Mouse (Mus musculus) regulatory T cell (primary cell): ENCODE measurements around the gene Gpr26.

Experiments used
- in situ Hi-C: fragments of 300-600 bp; cut with MboI, MseI; formaldehyde crosslinking; loops from one replicate; pipeline ENCODE4 v1.15.1; 2025; ENCODE audit warnings: high pct_unique_total_duplicates

Gpr26 gene

GRCm38 (mm10) chr7:131966023-131966915, at the start of gene Gpr26:
Gpr26 (plus strand) TSS chr7:131966460.
- in situ Hi-C loops, result no loop called here

DNA sequence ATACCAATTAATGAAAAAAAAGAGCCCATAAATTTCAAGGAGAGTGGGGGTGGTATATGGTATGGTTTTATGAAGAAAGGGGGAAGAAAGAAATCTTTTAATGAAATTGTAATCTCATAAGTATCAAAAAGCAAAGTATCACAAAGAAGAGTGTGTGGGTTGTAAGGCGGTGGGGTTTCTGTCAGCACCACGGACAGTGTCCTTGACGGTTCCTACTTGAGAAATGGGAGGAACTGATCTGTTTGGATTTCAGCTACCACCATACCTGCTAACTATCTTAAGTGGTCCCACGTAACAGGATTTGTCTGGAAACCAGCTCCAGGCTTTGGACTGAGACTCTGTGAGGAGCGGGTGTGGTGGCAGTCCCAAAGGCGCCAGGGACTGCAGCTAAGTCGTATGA, 48.9 kb upstream of the Gpr26 start:
- in situ Hi-C loops, result no loop called here

DNA sequence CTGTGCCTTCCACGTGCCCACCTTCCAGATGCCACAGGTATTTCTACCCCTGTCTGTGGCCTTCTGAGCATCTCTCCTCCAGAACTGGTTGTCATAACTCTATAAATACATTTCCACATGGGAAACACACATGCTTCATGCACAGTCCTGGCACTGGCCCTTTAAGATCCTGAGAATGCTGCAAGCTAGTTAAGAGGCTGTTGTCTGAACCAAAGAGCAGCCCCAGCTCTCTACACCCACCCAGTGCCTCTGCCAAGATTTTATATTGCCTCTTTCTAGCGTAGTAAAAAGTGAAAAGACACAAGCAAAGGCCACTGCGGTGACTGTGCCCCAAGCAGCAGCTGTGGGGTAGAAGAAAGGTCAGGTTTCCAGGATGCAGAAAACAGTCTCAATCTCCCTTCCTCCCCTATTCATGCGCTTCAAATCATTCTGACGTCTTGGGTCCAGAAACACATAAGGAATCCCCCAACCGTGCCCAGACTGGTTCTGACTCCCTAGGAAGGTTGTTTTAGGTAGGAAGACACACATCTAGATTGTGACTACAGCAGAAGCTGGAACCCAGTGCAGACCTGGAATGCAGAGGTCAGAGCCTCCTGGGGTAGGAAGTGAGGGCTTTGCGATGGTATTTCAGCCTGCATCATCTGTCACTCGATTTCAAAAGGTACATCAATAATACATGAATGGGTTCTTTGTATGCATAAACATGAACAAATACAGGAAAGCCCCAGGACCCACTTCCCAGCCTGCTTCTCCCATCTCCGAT, 38.8 kb upstream of the Gpr26 start:
- in situ Hi-C loops, result no loop called here

- in situ Hi-C loops, result no loop called here
These were observed 28.6 kb upstream of the Gpr26 start for GRCm38 (mm10) chr7:131937611-131938010.

DNA sequence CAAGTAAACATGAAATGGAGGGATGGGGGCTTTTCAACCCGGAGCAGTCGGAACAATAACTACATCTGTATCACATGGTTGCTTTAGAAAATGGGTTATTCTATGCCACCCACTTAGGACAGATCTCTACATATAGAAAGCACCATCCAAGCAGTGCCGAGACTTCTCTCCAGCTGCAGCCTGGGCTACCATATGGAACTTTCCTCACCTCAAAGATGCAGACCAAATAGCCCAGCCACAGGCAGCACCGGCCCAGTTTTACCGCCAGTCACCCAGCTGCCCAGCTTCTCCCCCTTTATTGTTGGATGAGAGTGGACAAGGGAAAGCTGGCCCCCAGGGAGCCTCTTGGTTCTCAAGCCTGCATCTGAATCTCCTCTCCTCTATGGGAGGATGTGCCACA, 15.1 kb upstream of the Gpr26 start:
- in situ Hi-C loops, result no loop called here

GRCm38 (mm10) chr7:131953402-131953801, 12.9 kb upstream of the Gpr26 start:
- in situ Hi-C loops, result no loop called here

DNA sequence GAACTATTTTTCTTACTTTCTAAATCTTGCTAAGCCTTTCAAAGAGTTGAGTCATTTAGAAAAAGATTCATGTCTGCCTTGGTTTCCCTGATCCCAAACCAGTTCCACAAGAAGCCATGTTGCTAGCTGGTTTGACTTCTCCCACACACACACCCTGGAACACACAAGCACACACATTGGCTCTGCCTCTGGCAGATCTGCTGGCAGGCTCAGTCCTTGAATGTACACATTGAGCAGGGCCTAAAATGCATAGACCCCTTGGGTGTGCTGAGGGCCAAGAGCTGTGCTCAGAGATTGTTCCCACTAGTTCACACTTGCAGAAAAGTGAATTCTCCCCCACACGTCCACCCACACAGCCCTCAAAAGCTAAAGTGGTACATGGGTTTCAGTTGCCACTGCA, 7.6 kb upstream of the Gpr26 start:
- in situ Hi-C loops, result no loop called here

DNA sequence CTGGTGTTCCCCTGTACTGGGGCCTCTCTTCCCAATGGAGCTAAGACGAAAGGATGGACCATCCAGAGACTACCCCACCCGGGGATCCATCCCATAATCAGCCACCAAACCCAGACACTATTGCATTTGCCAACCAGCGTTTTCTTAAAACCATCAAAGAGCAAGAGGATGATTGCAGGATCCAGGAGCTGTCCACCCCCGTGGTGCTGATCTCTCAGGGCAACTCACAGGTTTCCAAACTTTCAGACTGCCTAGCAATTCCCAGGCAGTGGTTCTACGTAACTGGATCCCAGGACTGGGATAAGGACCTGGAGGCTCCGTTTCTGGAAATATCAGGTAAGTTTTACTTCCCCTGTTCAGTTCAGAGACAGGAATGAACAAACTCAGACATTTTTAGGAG, 5.7 kb upstream of the Gpr26 start:
- in situ Hi-C loops, result no loop called here

DNA sequence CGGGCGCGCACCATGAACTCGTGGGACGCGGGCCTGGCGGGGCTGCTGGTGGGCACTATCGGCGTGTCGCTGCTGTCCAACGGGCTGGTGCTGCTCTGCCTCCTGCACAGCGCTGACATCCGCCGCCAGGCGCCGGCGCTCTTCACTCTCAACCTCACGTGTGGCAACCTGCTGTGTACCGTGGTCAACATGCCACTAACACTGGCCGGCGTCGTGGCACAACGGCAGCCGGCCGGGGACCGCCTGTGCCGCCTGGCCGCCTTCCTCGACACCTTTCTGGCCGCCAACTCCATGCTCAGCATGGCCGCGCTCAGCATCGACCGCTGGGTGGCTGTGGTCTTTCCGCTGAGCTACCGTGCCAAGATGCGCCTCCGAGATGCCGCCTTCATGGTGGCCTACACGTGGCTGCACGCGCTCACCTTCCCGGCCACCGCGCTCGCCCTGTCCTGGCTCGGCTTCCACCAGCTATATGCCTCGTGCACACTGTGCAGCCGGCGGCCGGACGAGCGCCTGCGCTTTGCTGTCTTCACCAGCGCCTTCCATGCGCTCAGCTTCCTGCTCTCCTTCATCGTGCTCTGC, 745 bp downstream of the Gpr26 start:
- in situ Hi-C loops, result no loop called here

DNA sequence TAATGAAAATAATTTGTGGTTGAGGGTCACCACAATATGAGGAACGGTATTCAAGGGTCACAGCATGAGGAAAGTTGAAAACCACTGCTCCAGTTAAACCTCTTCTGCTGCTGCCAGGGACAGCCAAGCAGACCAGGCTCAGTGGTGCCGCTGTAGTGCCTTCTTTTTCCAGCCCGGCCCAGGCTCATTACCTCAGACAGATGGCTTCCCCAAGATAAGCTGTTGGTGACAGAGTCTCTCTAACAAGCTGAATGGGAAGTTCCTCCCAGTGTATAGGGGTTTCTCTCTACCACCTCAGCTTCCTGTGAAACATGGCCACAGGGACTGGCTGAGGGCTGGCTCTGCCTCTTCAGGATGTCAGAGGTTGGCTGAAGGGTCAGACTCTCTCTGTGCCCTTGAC, 4.0 kb downstream of the Gpr26 start:
- in situ Hi-C loops, result no loop called here

GRCm38 (mm10) chr7:131975867-131976266, 9.6 kb downstream of the Gpr26 start:
- in situ Hi-C loops, result no loop called here

GRCm38 (mm10) chr7:131978609-131979008, 12.3 kb downstream of the Gpr26 start:
- in situ Hi-C loops, result no loop called here

DNA sequence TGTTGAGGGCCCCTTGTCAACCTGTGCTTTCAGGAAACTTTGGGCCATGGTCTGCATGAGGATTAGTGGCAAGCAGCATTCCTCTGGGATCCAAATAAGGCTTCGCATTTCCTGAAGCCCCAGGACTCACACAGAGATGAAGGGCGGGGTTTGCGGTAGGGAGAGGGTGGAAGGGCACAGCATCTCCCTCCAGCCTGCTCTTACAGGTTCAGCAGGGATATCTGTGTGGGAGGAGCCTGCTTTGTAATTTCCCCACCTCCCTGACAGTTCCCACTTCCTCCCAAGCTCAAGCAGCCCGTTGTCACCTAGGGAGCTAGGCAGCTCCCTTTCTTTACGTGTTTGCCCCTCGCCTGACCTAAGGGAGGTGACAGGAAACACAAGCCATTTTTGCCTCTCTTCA, 22.8 kb downstream of the Gpr26 start:
- in situ Hi-C loops, result no loop called here

GRCm38 (mm10) chr7:131992226-131992625, 26.0 kb downstream of the Gpr26 start:
- in situ Hi-C loops, result no loop called here

- in situ Hi-C loops, result no loop called here
These were observed 26.6 kb downstream of the Gpr26 start for GRCm38 (mm10) chr7:131992873-131993272.

GRCm38 (mm10) chr7:132005996-132006696, 39.9 kb downstream of the Gpr26 start:
- in situ Hi-C loops, result no loop called here

GRCm38 (mm10) chr7:132009002-132009401, 42.7 kb downstream of the Gpr26 start:
- in situ Hi-C loops, result no loop called here

GRCm38 (mm10) chr7:132012969-132013679, 46.9 kb downstream of the Gpr26 start:
- in situ Hi-C loops, result no loop called here

DNA sequence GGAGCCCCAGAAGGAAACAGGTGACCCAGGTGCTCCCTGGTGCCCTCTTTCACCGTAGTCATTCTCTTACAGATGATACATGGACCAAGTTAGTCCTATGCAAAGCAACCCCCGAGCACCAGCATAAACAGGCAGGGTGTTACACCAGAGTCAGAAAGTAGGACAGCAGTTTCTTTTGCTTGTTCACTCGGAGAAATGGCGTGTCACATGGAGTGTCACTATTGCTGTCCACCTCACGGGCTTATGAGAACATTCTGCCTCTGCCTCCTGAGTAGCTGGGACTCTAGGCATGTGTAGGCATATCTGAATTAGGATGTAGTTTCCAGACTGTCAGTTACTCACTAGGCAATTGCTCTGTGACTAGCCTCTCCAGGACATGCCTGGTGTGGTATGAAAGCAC, 47.7 kb downstream of the Gpr26 start:
- in situ Hi-C loops, result no loop called here

DNA sequence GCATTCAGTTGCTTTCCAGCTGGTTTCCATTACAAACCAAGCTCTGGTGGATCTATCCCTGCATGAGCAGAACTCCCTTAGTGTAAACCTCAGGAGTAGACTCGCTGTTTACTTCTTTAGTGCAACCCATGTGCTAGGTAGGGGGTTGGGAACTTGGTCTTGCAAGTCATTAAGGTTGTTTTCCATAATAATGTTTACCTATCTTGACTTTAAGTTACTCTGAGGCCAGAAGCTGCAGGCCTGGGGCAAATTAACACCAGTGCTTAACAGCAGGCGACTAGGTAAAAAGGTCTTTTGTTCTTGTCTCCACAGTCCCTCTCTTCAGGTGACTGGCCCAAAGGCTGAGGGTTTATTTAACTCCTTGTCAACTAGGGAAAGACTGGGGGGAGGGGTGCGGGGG, 48.9 kb downstream of the Gpr26 start:
- in situ Hi-C loops, result no loop called here

DNA sequence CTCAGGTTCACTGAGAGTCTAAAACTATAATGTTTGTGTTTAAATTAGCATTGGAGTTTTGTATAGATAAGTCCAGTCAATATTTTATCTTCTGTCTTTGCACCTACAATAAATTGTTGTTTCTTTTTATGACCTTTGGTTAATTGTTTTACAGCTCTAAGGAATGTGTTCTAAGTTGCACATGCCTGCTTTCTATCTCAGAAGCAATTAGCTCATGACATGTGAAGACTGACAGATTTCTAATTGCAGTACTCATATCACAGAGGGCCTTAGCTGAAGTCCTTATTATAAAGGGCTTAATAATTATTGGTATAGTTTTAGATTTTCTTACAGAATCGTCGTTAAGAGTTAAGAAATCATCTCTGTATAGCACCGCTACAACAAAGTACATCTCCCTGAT, 49.7 kb downstream of the Gpr26 start:
- in situ Hi-C loops, result no loop called here
